Mouse (Mus musculus) erythroblast, embryonic 14.5 days (primary cell): ENCODE results near the gene Ppp1r1a. TPM values are rescaled to one million over a fixed set of nuclear protein-coding genes. Genes with fewer than 3 reads are reported as not detected.

Source experiments
- H3K27me3 ChIP-seq: 2 replicates; pipeline ENCODE4 v1.6.1; 2012; ENCODE audit warnings: inconsistent platforms; ENCODE audit not compliant: control insufficient read depth
- H3K36me3 ChIP-seq: 2 replicates; pipeline ENCODE4 v1.6.1; 2012; ENCODE audit warnings: mild to moderate bottlenecking, inconsistent platforms; ENCODE audit not compliant: control insufficient read depth
- H3K4me1 ChIP-seq: 2 replicates; pipeline ENCODE4 v1.6.1; 2012; ENCODE audit warnings: inconsistent platforms; ENCODE audit not compliant: control insufficient read depth
- H3K4me3 ChIP-seq: replicated peaks from 2 replicates; pipeline ENCODE3; 2012; ENCODE audit warnings: moderate library complexity, mild to moderate bottlenecking, inconsistent platforms
- H3K9me3 ChIP-seq: 2 replicates; pipeline ENCODE4 v1.6.1; 2012; ENCODE audit warnings: low read length, inconsistent platforms, mixed read lengths; ENCODE audit not compliant: control insufficient read depth
- GATA1 ChIP-seq: IDR thresholded peaks from 2 replicates; pipeline ENCODE4 v1.6.1; 2012; ENCODE audit warnings: low read length, inconsistent platforms, mixed read lengths
- TAL1 ChIP-seq: IDR thresholded peaks from 3 replicates; pipeline ENCODE4 v1.6.1; 2012; ENCODE audit warnings: low read length, inconsistent platforms, mixed read lengths
- polyA plus RNA-seq: library from polyadenylated mRNA; stranded (reverse); fragments of >175 nt; gene quantifications from 2 replicates; pipeline ENCODE4 v1.2.3, GENCODE M21; 2012

Ppp1r1a gene
- polyA plus RNA-seq, 1 experiment, result not detected

DNA sequence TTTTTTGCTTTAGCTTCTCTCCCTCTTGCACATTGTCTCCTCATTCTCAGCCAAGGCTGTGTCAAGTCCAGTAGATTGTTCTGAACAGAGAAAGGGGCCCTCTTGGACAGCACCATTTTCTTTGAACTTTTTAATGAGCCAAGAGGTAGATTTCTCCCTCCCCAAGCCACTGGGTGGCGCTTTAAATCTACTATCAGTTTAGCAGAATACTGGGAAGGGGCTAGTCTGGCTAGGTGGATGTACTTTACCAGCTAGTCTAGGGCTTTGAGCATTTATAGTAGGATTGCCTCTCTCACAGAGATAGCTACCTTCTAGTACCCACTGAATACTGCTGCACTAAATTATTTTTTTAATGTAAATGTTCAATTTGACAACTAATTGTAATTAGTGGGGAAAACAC is 55.3 kb downstream of the Ppp1r1a start:
- no peak for TF ChIP-seq TAL1
- TF ChIP-seq GATA1, result no peak
- H3K4me3 ChIP-seq, result no peak overlapping the region
- H3K4me1 ChIP-seq, result no peaks in the 10 kb centered on the region
- H3K27me3 ChIP-seq, result no peaks in the 10 kb centered on the region
- H3K9me3 ChIP-seq, result no peaks in the 10 kb centered on the region
- no peaks in the 10 kb centered on the region for H3K36me3 ChIP-seq

Other genes starting within 250 kb of the Ppp1r1a start
- not detected in 2 replicates for gene Gpr84, start 227.4 kb downstream of the Ppp1r1a start, polyA plus RNA-seq
- gene Zfp385a, start 197.9 kb downstream of the Ppp1r1a start, polyA plus RNA-seq, result 1.6 and 1.7 TPM in 2 replicates
- 0.11 and 0.13 TPM in 2 replicates for gene Itga5, start 171.2 kb downstream of the Ppp1r1a start, polyA plus RNA-seq
- not detected in 2 replicates for gene Gtsf1, start 107.5 kb downstream of the Ppp1r1a start, polyA plus RNA-seq
- gene Gtsf2, start 89.5 kb downstream of the Ppp1r1a start, polyA plus RNA-seq, result not detected in 2 replicates
- 0.05 and 0.11 TPM in 2 replicates for gene Nckap1l, start 84.2 kb downstream of the Ppp1r1a start, polyA plus RNA-seq
- gene Pde1b, start 35.0 kb downstream of the Ppp1r1a start, polyA plus RNA-seq, result 0.02 TPM in 2 replicates
- not detected in 2 replicates for gene Glycam1, start 27.1 kb upstream of the Ppp1r1a start, polyA plus RNA-seq
- not detected in 2 replicates for gene Mucl1, start 217.5 kb upstream of the Ppp1r1a start, polyA plus RNA-seq